In genomic region chrX:38439629-38440028, GRCm38 (mm10) we compare ENCODE assay signal across 21 mouse cellular contexts. TPM values are rescaled to one million over a fixed set of nuclear protein-coding genes. Genes with fewer than 3 reads are reported as not detected.
DNase-seq lines count a peak whose midpoint lies in the region; ATAC-seq and TF ChIP-seq lines count a peak whose summit lies in the region.
"Had no signal": no experiment of that assay in that cellular context is flagged by ENCODE, and none has a peak within 500 bp of the region (broad histone marks: within the 10 kb centered on the region; RNA-seq: fewer than 3 reads in every experiment).

No protein-coding gene starts in this region.

- H3K4me2 ChIP-seq in heart, embryonic 16.5 days (ENCODE audit: low read depth, low read length) = no peak overlapping the region
- H3K4me2 ChIP-seq in kidney, embryonic 16.5 days (replicated peaks; ENCODE audit: low read depth, low read length) = no peak overlapping the region
- H3K4me2 ChIP-seq: forebrain, embryonic 13.5 days; hindbrain, embryonic 12.5 days; hindbrain, embryonic 15.5 days had no signal

- H3K4me3 ChIP-seq in heart, embryonic 16.5 days (ENCODE audit: low read length) = no peak overlapping the region
- H3K4me3 ChIP-seq in bone marrow macrophage, adult 2 months (ENCODE audit: insufficient read depth, low read length) = no peak overlapping the region
- no peak overlapping the region for H3K4me3 ChIP-seq in kidney, embryonic 16.5 days (ENCODE audit: low read length)
- H3K4me3 ChIP-seq: forebrain, embryonic 10.5 days; forebrain, embryonic 13.5 days; hindbrain, embryonic 12.5 days; hindbrain, embryonic 15.5 days had no signal

- H3K4me1 ChIP-seq in heart, embryonic 16.5 days (ENCODE audit: control insufficient read depth, insufficient read depth, low read length) = peaks cover 6% of the 10 kb centered on the region
- H3K4me1 ChIP-seq in bone marrow macrophage, adult 2 months (ENCODE audit: control insufficient read depth, insufficient read depth, low read length) = peaks cover 23% of the 10 kb centered on the region
- H3K4me1 ChIP-seq in kidney, embryonic 16.5 days (ENCODE audit: insufficient read depth, low read length) = no peaks in the 10 kb centered on the region
- H3K4me1 ChIP-seq: forebrain, embryonic 10.5 days; forebrain, embryonic 13.5 days; hindbrain, embryonic 12.5 days; hindbrain, embryonic 15.5 days had no signal

- H3K27me3 ChIP-seq in heart, embryonic 16.5 days (ENCODE audit: control insufficient read depth, insufficient read depth, low read length) = no peaks in the 10 kb centered on the region
- H3K27me3 ChIP-seq in kidney, embryonic 16.5 days (ENCODE audit: insufficient read depth, low read length) = no peaks in the 10 kb centered on the region; the same call in 1 of the 2 replicates
- H3K27me3 ChIP-seq: forebrain, embryonic 13.5 days; hindbrain, embryonic 12.5 days; hindbrain, embryonic 15.5 days had no signal

- H3K9ac ChIP-seq in heart, embryonic 16.5 days (ENCODE audit: low read length) = no peak overlapping the region
- no peak overlapping the region for H3K9ac ChIP-seq in kidney, embryonic 16.5 days (replicated peaks; ENCODE audit: low read length)
- H3K9ac ChIP-seq: forebrain, embryonic 13.5 days; hindbrain, embryonic 12.5 days; hindbrain, embryonic 15.5 days had no signal

- TF ChIP-seq POLR2A in bone marrow macrophage, adult 2 months (IDR thresholded peaks at IDR 0.05; ENCODE audit: borderline replicate concordance, low read depth, low read length) = no peak

- no peaks in the 10 kb centered on the region for H3K9me3 ChIP-seq in heart, embryonic 16.5 days (replicated peaks; ENCODE audit: control insufficient read depth, low read length)
- no peaks in the 10 kb centered on the region for H3K9me3 ChIP-seq in kidney, embryonic 16.5 days (ENCODE audit: low read length)
- H3K9me3 ChIP-seq: forebrain, embryonic 10.5 days; forebrain, embryonic 13.5 days; hindbrain, embryonic 12.5 days; hindbrain, embryonic 15.5 days had no signal

- H3K27ac ChIP-seq in heart, embryonic 16.5 days (ENCODE audit: low read length) = no peak overlapping the region; the same call in 1 of the 2 replicates
- H3K27ac ChIP-seq in bone marrow macrophage, adult 2 months (ENCODE audit: insufficient read depth, low read depth, low read length) = peak overlapping the region; percentile 48; the same call in 1 of the 2 replicates
- no peak overlapping the region for H3K27ac ChIP-seq in kidney, embryonic 16.5 days (ENCODE audit: low read length)
- H3K27ac ChIP-seq: forebrain, embryonic 10.5 days; forebrain, embryonic 13.5 days; hindbrain, embryonic 12.5 days; hindbrain, embryonic 15.5 days had no signal

- DNase-seq in gastrocnemius, adult 18-20 months (ENCODE audit: low spot score) = peak; percentile 2
- DNase-seq in gastrocnemius, postnatal 14 days = no peak
- DNase-seq in heart, adult 8-10 months (ENCODE audit: low spot score) = peak; percentile 21
- no peak for DNase-seq in heart, adult 9 months (ENCODE audit: low spot score in 2 of 2)
- no peak for DNase-seq in heart, postnatal 36 days
- DNase-seq: adrenal gland, adult 8-10 months; adrenal gland, postnatal 25 days; cerebellum, adult 18-20 months; cerebellum, adult 9-10 months; cerebellum, postnatal 14 days; kidney, adult 2 months had no signal

- intact Hi-C loops in gastrocnemius, postnatal 14 days (cut with DNase I; ENCODE audit: low total_unique reads) = loop anchor here (10.0 kb wide), 1 partner anchor 205 kb away; no protein-coding TSS in a partner anchor
- intact Hi-C loops in heart, postnatal 36 days (cut with DNase I) = loop anchor here (2.0 to 5.0 kb wide), 2 partner anchors 17 to 187 kb away; partner anchors contain the start of genes Lamp2 and Tmem255a

- ATAC-seq in heart, embryonic 16.5 days (replicated peaks; ENCODE audit: extremely low read depth, insufficient read depth, low FRiP score) = peak; percentile 64; the same call in 1 of the 2 replicates
- no peak for ATAC-seq in kidney, embryonic 16.5 days (ENCODE audit: low FRiP score, low TSS enrichment)
- ATAC-seq: activated CD4-positive, CD25-positive, alpha-beta regulatory T cell, adult 4 months; forebrain, embryonic 13.5 days; forebrain, embryonic 16.5 days; intestine, postnatal 0 days had no signal

- H3K36me3 ChIP-seq in heart, embryonic 16.5 days (ENCODE audit: control insufficient read depth, insufficient read depth) = peaks cover 7% of the 10 kb centered on the region; the same call in 1 of the 2 replicates
- 0 out of 2 replicates have a peak, but pooled peaks cover 3% of the 10 kb centered on the region for H3K36me3 ChIP-seq in kidney, embryonic 16.5 days (ENCODE audit: insufficient read depth, low read length)
- H3K36me3 ChIP-seq: hindbrain, embryonic 15.5 days had no signal

- no peak for TF ChIP-seq CTCF in bone marrow macrophage, adult 2 months (IDR thresholded peaks at IDR 0.05; ENCODE audit: low read depth, low read length)

- WGBS in heart, embryonic 16.5 days = 24% methylated on average over 2 of the region's 2 CpGs
- WGBS in kidney, embryonic 16.5 days = 76% methylated on average over 2 of the region's 2 CpGs

RNA-seq across cellular contexts. Expression of gene Lamp2, which starts 16.6 kb away (rescaled TPM):
- total RNA-seq in gastrocnemius, adult 18-20 months (2021) = 10 to 100 TPM; 53.7 to 60.4 TPM
- 10 to 100 TPM; 77.5 to 84.6 TPM for total RNA-seq in gastrocnemius, postnatal 14 days (2021)
- 100 to 1,000 TPM; 135 to 137 (median 136) TPM for total RNA-seq in heart, adult 8-10 months (2022)
- 137 and 161 TPM in 2 replicates for polyA plus RNA-seq in heart, embryonic 16.5 days (2015; fragmentation: Nextera tagmentation; extraction: Ambion mirVana)
- 100 to 1,000 TPM; 140 to 146 TPM for total RNA-seq in heart, postnatal 36 days (2021)
- 673 and 727 TPM in 2 replicates for polyA plus RNA-seq in bone marrow macrophage, adult 2 months (2012; ENCODE audit: insufficient read depth, insufficient read length, missing spikeins)
- polyA plus RNA-seq in kidney, embryonic 16.5 days (2015; fragmentation: Nextera tagmentation; extraction: Ambion mirVana) = 187 and 188 TPM in 2 replicates

Comparison
In these comparisons a context has a peak if more than half of its experiments do, and no peak if none do; other contexts are left out.
1. DNase-seq: peak in gastrocnemius, adult 18-20 months (single experiment) and heart, adult 8-10 months (single experiment); none in gastrocnemius, postnatal 14 days (single experiment), heart, adult 9 months (0 of 2) and heart, postnatal 36 days (0 of 2).